Mouse (Mus musculus): Measurements from ENCODE around the gene C2cd4b. TPM values are rescaled to one million over a fixed set of nuclear protein-coding genes. Genes with fewer than 3 reads are reported as not detected.

Gene C2cd4b
- polyA plus RNA-seq (2015; fragmentation: Nextera tagmentation; extraction: Ambion mirVana) = not detected in 2 replicates

DNA sequence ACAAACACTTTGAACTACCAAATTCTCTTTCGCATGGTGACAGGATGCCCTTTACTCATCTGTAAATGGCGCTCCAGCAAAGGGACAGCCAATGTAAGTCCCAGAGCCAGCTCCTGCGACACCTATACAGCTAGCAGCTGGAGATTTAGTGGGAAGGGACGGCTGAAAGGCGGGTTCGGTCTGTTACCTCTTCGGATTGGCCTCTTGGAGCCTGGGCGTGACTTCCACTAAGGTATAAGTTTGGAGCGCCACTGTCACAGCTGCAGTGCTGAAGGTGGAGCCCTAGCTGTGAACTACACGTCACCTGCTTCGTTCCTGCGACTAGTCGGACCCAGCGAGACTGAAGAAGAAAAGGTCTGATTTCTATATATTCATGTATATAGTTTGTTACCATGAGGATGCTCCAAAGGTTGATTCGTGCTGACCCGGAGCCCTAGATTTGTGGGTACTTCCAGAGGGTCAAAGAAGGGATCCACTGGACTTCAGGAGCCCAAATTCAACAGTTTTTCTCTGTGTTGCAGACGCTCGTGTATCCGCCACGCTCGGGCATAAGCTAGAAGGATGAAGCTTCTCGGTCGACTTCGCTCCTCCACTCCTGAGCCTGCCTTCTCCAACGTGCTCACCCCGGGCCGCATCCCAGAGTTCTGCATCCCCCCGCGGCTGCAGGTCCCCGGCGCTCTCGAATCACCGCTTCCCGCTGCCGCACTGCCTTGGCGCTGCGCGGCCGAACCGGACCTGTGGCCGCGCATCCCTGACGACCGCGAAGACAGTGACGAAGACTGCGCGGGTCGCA lies at the start of gene C2cd4b:
Gene C2cd4b (plus strand): TSS at position 275 of the 793 bp plus-strand sequence.
- Histone ChIP-seq H3K4me1 (replicated peaks) (no peaks in the 10 kb centered on the region), H3K4me3 (replicated peaks) (peak within 1 kb of the TSS; percentile 44), H3K9me3 (replicated peaks) (no peaks in the 10 kb centered on the region), H3K4me2 (peak within 1 kb of the TSS; percentile 62), H3K9ac (no peak within 1 kb of the TSS), H3K27me3 (peaks cover 64% of the 10 kb centered on the region), H3K27ac (replicated peaks) (no peak within 1 kb of the TSS), H3K36me3 (replicated peaks) (no peaks in the 10 kb centered on the region)
- WGBS (ENCODE audit: insufficient replicate concordance) = 3% methylated on average over 49 of the region's 49 CpGs
- no peak for ATAC-seq (ENCODE audit: insufficient read depth)

DNA sequence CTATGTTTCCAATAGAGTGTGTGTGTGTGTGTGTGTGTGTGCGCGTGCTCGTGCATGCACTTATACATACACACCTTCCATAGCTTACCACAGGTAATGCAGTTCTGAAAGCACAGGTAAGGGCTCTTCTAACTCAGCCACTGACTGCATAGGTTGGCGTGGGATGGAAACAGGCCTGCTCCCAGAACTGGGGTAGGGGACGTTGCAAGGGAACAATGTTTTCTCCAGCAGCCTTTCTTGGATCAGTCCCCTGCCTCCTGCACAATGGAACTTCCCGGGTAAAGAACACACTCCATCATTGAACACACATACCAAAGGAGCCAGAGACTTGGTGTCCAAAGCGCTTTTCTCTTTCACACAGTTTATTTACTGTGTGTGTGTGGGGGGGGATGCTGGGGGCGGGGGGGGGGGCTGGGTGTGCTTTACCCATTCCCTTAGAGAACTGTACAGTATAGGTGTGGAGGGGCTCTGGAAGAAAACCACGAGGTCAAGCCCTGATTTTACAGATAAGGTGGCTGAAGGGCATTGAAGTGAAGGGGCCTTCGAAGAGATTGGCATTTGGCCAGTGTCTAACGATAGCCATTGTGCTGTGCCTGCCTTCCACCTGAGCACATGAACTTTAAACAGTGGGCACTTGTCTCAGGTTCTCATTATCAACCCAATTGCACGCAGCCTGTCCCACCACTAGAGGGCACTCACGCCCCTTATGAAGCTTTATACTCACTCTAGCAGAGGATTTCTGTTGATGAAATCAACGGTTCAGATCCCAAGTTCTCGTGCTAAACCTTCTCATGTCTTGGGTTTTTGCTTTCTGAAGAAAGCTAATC lies 48.0 kb upstream of the C2cd4b start:
- ATAC-seq (ENCODE audit: insufficient read depth) = no peak
- H3K4me3 ChIP-seq (replicated peaks) = no peak overlapping the region
- no peaks in the 10 kb centered on the region for H3K9me3 ChIP-seq (replicated peaks)
- no peak overlapping the region for H3K27ac ChIP-seq (replicated peaks)
- H3K36me3 ChIP-seq (replicated peaks) = no peaks in the 10 kb centered on the region
- H3K27me3 ChIP-seq = no peaks in the 10 kb centered on the region
- no peaks in the 10 kb centered on the region for H3K4me1 ChIP-seq (replicated peaks)
- no peak overlapping the region for H3K4me2 ChIP-seq
- no peak overlapping the region for H3K9ac ChIP-seq
- WGBS (ENCODE audit: insufficient replicate concordance) = 32% methylated on average over 15 of the region's 15 CpGs

DNA sequence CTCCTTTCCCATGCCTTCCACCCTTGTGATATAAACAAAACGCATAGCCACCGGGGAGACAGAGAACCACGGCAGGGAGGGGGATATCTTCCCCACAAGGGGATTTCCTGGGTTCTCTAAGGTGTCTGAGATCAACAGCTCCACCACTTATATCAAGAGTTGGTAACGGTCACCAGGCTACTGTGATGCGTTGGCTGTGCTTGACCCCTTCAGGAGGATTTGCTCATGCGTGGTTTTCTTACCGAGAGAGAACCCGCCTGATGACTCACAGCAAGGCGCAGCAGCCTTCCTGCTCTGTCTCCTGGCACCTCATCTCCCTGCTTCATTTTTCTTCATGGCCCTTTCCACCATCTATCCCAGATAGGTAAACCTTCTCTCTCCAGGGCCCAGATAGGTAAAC lies 47.1 kb upstream of the C2cd4b start:
- Histone ChIP-seq H3K4me1 (replicated peaks) (no peaks in the 10 kb centered on the region), H3K27ac (replicated peaks) (no peak overlapping the region), H3K4me2 (no peak overlapping the region), H3K4me3 (replicated peaks) (no peak overlapping the region), H3K9ac (no peak overlapping the region), H3K9me3 (replicated peaks) (no peaks in the 10 kb centered on the region), H3K36me3 (replicated peaks) (no peaks in the 10 kb centered on the region), H3K27me3 (no peaks in the 10 kb centered on the region)
- 55% methylated on average over 9 of the region's 9 CpGs for WGBS (ENCODE audit: insufficient replicate concordance)
- no peak for ATAC-seq (ENCODE audit: insufficient read depth)

DNA sequence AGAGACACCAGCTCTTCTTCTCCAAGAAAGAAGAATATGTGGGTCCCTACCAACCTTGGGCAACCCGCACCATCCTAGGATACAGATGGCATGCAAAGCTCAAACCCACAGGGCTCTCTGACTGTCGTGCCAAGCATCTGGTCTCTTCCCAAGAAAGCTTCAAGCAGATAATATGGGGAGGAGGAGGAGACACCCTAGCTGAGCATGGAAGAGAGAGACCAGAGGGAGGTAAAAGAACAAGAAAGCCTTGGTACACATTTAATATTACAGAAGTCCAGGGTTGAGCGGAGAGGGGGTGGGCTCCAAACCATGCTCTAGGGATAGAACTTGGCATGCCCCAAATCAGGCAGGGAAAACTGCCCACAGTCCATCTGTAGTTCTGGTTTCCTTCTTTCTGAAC lies 42.2 kb upstream of the C2cd4b start:
- Histone ChIP-seq H3K27me3 (no peaks in the 10 kb centered on the region), H3K36me3 (replicated peaks) (no peaks in the 10 kb centered on the region), H3K4me1 (replicated peaks) (no peaks in the 10 kb centered on the region), H3K27ac (replicated peaks) (no peak overlapping the region), H3K9me3 (replicated peaks) (no peaks in the 10 kb centered on the region), H3K4me2 (no peak overlapping the region), H3K4me3 (replicated peaks) (no peak overlapping the region), H3K9ac (no peak overlapping the region)
- 63% methylated on average over 3 of the region's 3 CpGs for WGBS (ENCODE audit: insufficient replicate concordance)
- no peak for ATAC-seq (ENCODE audit: insufficient read depth)

DNA sequence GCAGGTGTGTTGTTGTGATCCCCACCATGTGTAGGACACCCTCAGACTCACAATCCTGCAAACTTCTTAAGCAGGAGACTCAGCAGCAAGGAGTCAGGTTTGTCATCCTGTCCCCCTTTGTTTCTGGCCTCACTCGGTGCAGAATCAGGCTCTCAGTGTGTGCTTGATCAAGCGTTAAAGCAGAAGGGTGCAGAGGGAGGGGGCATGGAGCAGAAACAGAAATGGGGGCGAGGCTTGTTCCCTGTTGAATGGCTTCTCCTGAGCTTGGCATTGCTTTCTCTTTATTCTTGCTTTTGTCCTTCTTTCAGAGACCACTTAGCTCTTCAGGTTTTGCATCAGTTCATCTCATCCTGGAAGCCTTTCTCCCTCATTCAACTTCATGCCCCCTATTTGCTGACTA lies 40.6 kb upstream of the C2cd4b start:
- WGBS (ENCODE audit: insufficient replicate concordance) = 34% methylated on average over 3 of the region's 3 CpGs
- no peaks in the 10 kb centered on the region for H3K27me3 ChIP-seq
- no peak overlapping the region for H3K4me2 ChIP-seq
- ATAC-seq (ENCODE audit: insufficient read depth) = no peak
- H3K4me3 ChIP-seq (replicated peaks) = no peak overlapping the region
- no peak overlapping the region for H3K27ac ChIP-seq (replicated peaks)
- no peaks in the 10 kb centered on the region for H3K9me3 ChIP-seq (replicated peaks)
- no peak overlapping the region for H3K9ac ChIP-seq
- no peaks in the 10 kb centered on the region for H3K36me3 ChIP-seq (replicated peaks)
- no peaks in the 10 kb centered on the region for H3K4me1 ChIP-seq (replicated peaks)

DNA sequence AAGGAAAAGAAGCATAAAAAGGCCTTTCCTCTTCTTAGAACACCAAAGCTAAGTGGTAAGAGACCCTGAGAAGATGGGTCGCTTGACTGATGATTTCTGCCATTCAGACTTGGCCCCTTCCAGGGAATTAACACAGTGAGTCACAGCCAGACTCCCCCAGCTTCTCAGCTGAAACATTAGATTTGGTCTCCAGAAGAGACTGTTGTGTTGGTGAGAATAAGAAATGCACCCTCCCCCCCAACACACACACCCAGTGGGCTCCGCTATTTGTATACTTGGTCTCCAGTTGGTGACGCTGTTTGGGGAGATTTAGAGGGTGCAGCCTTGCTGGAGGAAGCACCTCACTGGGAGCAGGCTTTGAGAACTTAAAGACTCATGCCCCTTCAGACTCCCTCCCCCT lies 39.1 kb upstream of the C2cd4b start:
- H3K4me3 ChIP-seq (replicated peaks) = no peak overlapping the region
- no peaks in the 10 kb centered on the region for H3K4me1 ChIP-seq (replicated peaks)
- H3K9ac ChIP-seq = no peak overlapping the region
- ATAC-seq (ENCODE audit: insufficient read depth) = no peak
- no peaks in the 10 kb centered on the region for H3K9me3 ChIP-seq (replicated peaks)
- WGBS (ENCODE audit: insufficient replicate concordance) = 58% methylated on average over 3 of the region's 3 CpGs
- H3K36me3 ChIP-seq (replicated peaks) = no peaks in the 10 kb centered on the region
- no peak overlapping the region for H3K4me2 ChIP-seq
- no peak overlapping the region for H3K27ac ChIP-seq (replicated peaks)
- no peaks in the 10 kb centered on the region for H3K27me3 ChIP-seq

DNA sequence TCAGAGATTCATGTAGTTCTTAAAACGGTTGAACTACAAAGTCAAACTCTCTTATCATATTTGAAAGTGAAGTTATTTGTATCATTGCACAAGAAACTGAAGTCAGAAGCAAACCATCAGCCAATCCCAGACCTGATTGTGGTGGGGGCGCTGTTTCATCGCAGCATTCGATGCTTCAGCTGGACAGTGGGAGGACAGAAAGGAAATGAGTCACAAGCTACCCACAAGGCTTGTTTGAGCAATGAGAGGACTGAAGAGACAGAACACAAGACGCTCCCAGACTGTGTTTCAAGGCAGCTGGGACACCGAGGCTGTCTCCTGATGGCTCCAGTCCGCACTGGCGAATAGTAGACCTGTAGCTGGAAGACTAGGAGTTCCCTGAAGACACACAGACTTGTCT lies 36.9 kb upstream of the C2cd4b start:
- H3K9ac ChIP-seq = no peak overlapping the region
- WGBS (ENCODE audit: insufficient replicate concordance) = 39% methylated on average over 8 of the region's 8 CpGs

DNA sequence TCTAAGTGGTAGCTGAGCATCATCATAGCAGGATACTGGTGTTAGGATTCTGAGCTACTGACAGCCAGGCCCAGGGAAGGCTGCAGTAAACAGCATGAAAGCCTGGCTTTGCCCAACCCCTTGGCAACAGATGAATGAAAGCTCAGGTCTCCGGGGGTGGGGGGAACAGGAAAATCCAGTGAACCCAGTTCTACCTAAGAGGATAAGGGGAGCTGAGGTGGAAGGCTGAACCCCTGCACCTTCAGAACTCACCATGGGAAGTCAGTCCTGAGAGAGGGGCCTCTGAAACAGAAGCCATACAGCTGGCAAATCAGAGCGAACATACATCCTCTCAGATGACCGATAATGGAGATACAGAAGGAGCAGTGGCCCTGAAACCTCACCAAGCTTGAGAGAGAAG lies 34.0 kb upstream of the C2cd4b start:
- no peak overlapping the region for H3K4me3 ChIP-seq (replicated peaks)
- no peaks in the 10 kb centered on the region for H3K9me3 ChIP-seq (replicated peaks)
- ATAC-seq (ENCODE audit: insufficient read depth) = no peak
- no peaks in the 10 kb centered on the region for H3K4me1 ChIP-seq (replicated peaks)
- H3K9ac ChIP-seq = no peak overlapping the region
- H3K4me2 ChIP-seq = no peak overlapping the region
- H3K27me3 ChIP-seq = no peaks in the 10 kb centered on the region
- no peaks in the 10 kb centered on the region for H3K36me3 ChIP-seq (replicated peaks)
- H3K27ac ChIP-seq (replicated peaks) = no peak overlapping the region
- 40% methylated on average over 3 of the region's 3 CpGs for WGBS (ENCODE audit: insufficient replicate concordance)

More for the DNA sequence above, 36.9 kb upstream of the C2cd4b start:
- H3K27ac ChIP-seq (replicated peaks) = no peak overlapping the region
- no peaks in the 10 kb centered on the region for H3K36me3 ChIP-seq (replicated peaks)
- no peak for ATAC-seq (ENCODE audit: insufficient read depth)
- H3K4me3 ChIP-seq (replicated peaks) = no peak overlapping the region
- H3K27me3 ChIP-seq = no peaks in the 10 kb centered on the region
- no peaks in the 10 kb centered on the region for H3K4me1 ChIP-seq (replicated peaks)
- no peak overlapping the region for H3K4me2 ChIP-seq
- H3K9me3 ChIP-seq (replicated peaks) = no peaks in the 10 kb centered on the region

DNA sequence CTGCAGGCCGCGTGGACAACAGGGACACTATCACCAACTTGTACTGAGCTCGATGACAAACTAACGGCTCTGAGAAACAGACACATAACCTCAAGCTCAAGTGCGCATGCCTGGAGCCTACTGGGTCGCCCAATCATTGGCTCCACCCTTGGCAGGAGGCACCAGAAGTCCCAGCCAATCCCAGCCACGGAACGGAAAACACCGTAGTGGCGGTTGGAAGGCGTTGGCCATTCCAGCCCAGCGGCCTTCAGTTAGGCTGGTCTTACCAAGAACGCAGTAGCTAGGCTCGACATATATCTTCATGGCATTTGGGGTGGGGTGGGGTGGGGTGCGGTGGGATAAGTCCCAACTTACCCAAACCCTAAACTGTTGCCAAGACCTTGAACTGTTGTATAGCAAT lies 25.5 kb upstream of the C2cd4b start:
- no peaks in the 10 kb centered on the region for H3K9me3 ChIP-seq (replicated peaks)
- no peak overlapping the region for H3K4me3 ChIP-seq (replicated peaks)
- no peak overlapping the region for H3K4me2 ChIP-seq
- WGBS (ENCODE audit: insufficient replicate concordance) = 72% methylated on average over 15 of the region's 15 CpGs
- no peaks in the 10 kb centered on the region for H3K4me1 ChIP-seq (replicated peaks)
- no peak for ATAC-seq (ENCODE audit: insufficient read depth)
- no peak overlapping the region for H3K9ac ChIP-seq
- H3K27ac ChIP-seq (replicated peaks) = no peak overlapping the region
- no peaks in the 10 kb centered on the region for H3K36me3 ChIP-seq (replicated peaks)
- no peaks in the 10 kb centered on the region for H3K27me3 ChIP-seq

DNA sequence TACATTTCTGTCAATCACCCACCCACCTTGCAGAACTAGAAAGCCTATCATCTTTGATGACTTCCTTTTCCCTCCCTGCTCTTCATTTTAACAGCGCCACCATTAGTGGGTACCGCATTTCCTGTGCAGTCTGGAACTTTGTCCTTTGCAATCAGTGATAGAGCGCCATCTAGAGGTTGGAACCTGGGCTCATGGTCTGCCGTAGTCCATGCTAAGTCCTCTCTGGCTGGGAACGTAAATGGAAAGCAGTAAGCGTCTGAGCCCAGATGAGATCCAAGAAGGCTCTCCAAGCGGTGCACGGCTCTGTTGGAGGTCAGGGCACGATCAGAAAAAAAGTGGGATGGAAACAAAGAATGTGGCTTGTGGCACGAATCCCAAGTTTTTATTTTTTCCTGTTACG lies 23.8 kb upstream of the C2cd4b start:
- WGBS (ENCODE audit: insufficient replicate concordance) = 38% methylated on average over 11 of the region's 11 CpGs
- no peak overlapping the region for H3K9ac ChIP-seq
- no peaks in the 10 kb centered on the region for H3K4me1 ChIP-seq (replicated peaks)
- H3K27me3 ChIP-seq = no peaks in the 10 kb centered on the region
- H3K27ac ChIP-seq (replicated peaks) = no peak overlapping the region
- H3K36me3 ChIP-seq (replicated peaks) = no peaks in the 10 kb centered on the region
- no peak overlapping the region for H3K4me2 ChIP-seq
- H3K9me3 ChIP-seq (replicated peaks) = no peaks in the 10 kb centered on the region
- no peak overlapping the region for H3K4me3 ChIP-seq (replicated peaks)
- ATAC-seq (ENCODE audit: insufficient read depth) = no peak

DNA sequence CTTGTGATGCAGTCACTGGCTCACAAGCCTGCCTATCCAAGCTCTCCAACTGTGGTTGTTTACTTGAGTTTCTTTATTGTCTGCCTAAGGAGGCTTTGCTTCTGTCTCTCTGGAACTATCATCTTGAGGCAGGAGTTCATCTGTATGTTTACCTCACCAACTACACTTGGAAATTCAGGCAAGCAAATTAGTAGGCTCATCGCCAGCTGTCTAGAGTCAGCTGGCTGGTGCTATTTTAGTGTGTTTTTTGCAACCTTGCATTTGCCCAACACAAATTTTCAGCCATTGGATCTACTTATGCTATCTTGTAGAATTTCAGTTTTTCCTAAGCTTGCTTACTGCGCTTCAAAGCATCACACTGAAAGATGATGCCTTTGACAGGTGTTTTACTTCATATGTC lies 18.0 kb upstream of the C2cd4b start:
- ATAC-seq (ENCODE audit: insufficient read depth) = no peak
- H3K27me3 ChIP-seq = no peaks in the 10 kb centered on the region
- no peaks in the 10 kb centered on the region for H3K9me3 ChIP-seq (replicated peaks)
- no peak overlapping the region for H3K27ac ChIP-seq (replicated peaks)
- no peaks in the 10 kb centered on the region for H3K36me3 ChIP-seq (replicated peaks)
- no peak overlapping the region for H3K4me3 ChIP-seq (replicated peaks)
- no peak overlapping the region for H3K9ac ChIP-seq
- no peaks in the 10 kb centered on the region for H3K4me1 ChIP-seq (replicated peaks)
- WGBS (ENCODE audit: insufficient replicate concordance) = 66% methylated on average over 2 of the region's 2 CpGs
- H3K4me2 ChIP-seq = no peak overlapping the region
